Mouse (Mus musculus): ENCODE measurements around the gene Leng8. TPM values are rescaled to one million over a fixed set of nuclear protein-coding genes. Genes with fewer than 3 reads are reported as not detected.
"Not testable (repeated sequence)": the region's sequence is repeated elsewhere in the genome, so short reads cannot be mapped to it uniquely, and the experiment has no call there.

Leng8 gene
- polyA plus RNA-seq, 1 experiment from 2014 or later: 44.4 TPM

DNA sequence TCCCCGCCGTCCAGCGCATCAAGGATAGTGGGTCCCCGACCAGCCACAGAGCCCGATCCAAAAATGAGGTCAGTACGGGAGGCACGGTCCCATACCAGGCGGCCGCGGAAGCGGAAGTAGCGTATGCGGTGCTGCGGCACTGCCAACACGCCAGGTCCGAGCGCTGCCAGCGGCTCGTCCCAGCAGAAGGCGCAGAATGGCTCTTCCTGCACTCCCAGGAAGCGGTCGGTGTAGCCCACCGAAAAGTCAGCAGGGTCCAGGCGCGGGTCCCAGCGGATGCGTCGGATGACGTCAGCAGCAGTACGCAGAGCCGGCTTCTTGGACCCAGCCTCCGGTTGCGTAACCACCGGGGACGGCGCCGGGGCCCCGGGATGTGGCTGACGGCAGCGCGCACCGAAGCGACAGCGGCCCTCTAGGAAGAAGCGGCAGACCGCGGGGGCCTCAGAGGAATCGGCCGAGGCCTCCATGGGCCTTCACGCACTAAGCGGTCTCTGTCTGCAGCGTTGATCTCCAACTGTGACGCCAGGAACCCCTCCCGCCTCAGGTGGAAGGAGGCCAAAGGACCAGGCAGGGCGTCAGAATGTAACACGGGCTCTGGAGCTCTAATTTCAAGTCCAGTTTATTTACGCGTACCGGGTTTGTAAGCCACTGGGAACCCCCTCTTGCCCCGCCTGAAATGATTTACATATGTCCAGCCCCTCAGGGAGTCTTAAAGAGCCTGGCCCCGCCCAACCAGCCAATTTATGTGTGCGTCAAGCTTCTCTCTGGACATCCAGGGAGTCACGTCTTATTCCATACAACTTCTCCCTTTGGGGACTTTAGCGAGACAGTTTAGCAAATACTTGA, 12.6 kb downstream of the Leng8 start:
- H3K36me3 ChIP-seq (ENCODE audit: control insufficient read depth, insufficient read depth, low read length): peaks cover 18% of the 10 kb centered on the region
- H3K4me2 ChIP-seq: peak overlapping the region; percentile 92
- H3K27me3 ChIP-seq (ENCODE audit: control insufficient read depth, insufficient read depth, low read length): peaks cover 17% of the 10 kb centered on the region
- peaks cover 17% of the 10 kb centered on the region for H3K4me1 ChIP-seq (ENCODE audit: control insufficient read depth, insufficient read depth, low read length)
- H3K9me3 ChIP-seq (ENCODE audit: control insufficient read depth, low read length): no peaks in the 10 kb centered on the region
- peak overlapping the region; percentile 68 for H3K4me3 ChIP-seq (ENCODE audit: low read depth, low read length)
- peak overlapping the region; percentile 73 for H3K27ac ChIP-seq (ENCODE audit: low read depth, low read length)
- ATAC-seq (ENCODE audit: low FRiP score) (peak; percentile 79), DNase-seq (ENCODE audit: low spot score, missing footprints) (peak; percentile 97)
- WGBS: under 1% methylated on average over 64 of the region's 64 CpGs
- peak overlapping the region; percentile 77 for H3K9ac ChIP-seq (ENCODE audit: low read length)

- H3K4me1 ChIP-seq (ENCODE audit: control insufficient read depth, insufficient read depth, low read length): peaks cover 17% of the 10 kb centered on the region
- peak; percentile 59 for ATAC-seq (ENCODE audit: low FRiP score)
- H3K27ac ChIP-seq (ENCODE audit: low read depth, low read length): peak within 1 kb of the TSS; percentile 73
- 2% methylated on average over 14 of the region's 14 CpGs for WGBS
- H3K27me3 ChIP-seq (ENCODE audit: control insufficient read depth, insufficient read depth, low read length): peaks cover 17% of the 10 kb centered on the region
- peak within 1 kb of the TSS; percentile 68 for H3K4me3 ChIP-seq (ENCODE audit: low read depth, low read length)
- H3K9me3 ChIP-seq (ENCODE audit: control insufficient read depth, low read length): no peaks in the 10 kb centered on the region
- H3K4me2 ChIP-seq: peak within 1 kb of the TSS; percentile 92
- no peak for DNase-seq (ENCODE audit: low spot score, missing footprints)
- H3K36me3 ChIP-seq (ENCODE audit: control insufficient read depth, insufficient read depth, low read length): peaks cover 11% of the 10 kb centered on the region
- peak within 1 kb of the TSS; percentile 77 for H3K9ac ChIP-seq (ENCODE audit: low read length)
Observed at GRCm38 (mm10) chr7:4150059-4150541, 13.3 kb downstream of the Leng8 start, which contains the start of gene Leng9. Leng9 (minus strand) TSS chr7:4150374.

DNA sequence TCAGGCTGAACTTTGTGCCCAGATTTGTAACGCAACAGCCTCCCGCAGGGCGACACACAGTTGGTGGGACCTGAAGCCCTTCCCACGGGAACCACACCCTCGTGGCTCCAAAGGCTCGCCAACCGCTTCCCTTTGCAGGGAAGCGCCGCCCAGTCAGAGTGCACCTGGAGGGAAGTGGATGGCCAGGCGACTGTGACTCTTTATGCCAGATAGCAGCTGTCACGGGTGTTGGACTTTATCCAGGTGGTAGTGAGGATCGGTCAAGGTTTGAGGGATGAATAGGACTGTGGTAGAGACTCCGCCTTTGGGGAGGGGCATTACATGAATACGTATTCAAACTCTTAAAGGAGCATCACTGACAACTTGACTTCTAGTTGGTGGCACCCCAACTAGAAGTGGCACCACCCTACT, 14.0 kb downstream of the Leng8 start:
- no peaks in the 10 kb centered on the region for H3K9me3 ChIP-seq (ENCODE audit: control insufficient read depth, low read length)
- no peak overlapping the region for H3K9ac ChIP-seq (ENCODE audit: low read length)
- peak; percentile 85 for DNase-seq (ENCODE audit: low spot score, missing footprints)
- no peak for ATAC-seq (ENCODE audit: low FRiP score)
- H3K27ac ChIP-seq (ENCODE audit: low read depth, low read length): no peak overlapping the region
- H3K27me3 ChIP-seq (ENCODE audit: control insufficient read depth, insufficient read depth, low read length): peaks cover 17% of the 10 kb centered on the region
- H3K4me3 ChIP-seq (ENCODE audit: low read depth, low read length): no peak overlapping the region
- H3K36me3 ChIP-seq (ENCODE audit: control insufficient read depth, insufficient read depth, low read length): peaks cover 8% of the 10 kb centered on the region
- H3K4me1 ChIP-seq (ENCODE audit: control insufficient read depth, insufficient read depth, low read length): peaks cover 17% of the 10 kb centered on the region
- WGBS: 7% methylated on average over 14 of the region's 14 CpGs
- H3K4me2 ChIP-seq: peak overlapping the region; percentile 15

- WGBS: 15% methylated on average over 22 of the region's 22 CpGs
- Histone ChIP-seq H3K36me3 (ENCODE audit: control insufficient read depth, insufficient read depth, low read length) (peaks cover 8% of the 10 kb centered on the region), H3K4me3 (ENCODE audit: low read depth, low read length) (no peak overlapping the region), H3K9ac (ENCODE audit: low read length) (no peak overlapping the region), H3K27ac (ENCODE audit: low read depth, low read length) (no peak overlapping the region), H3K27me3 (ENCODE audit: control insufficient read depth, insufficient read depth, low read length) (peaks cover 17% of the 10 kb centered on the region), H3K4me1 (ENCODE audit: control insufficient read depth, insufficient read depth, low read length) (peaks cover 17% of the 10 kb centered on the region), H3K4me2 (peak overlapping the region; percentile 7; the same call in 1 of the 2 replicates), H3K9me3 (ENCODE audit: control insufficient read depth, low read length) (no peaks in the 10 kb centered on the region)
- peak; percentile 81 for DNase-seq (ENCODE audit: low spot score, missing footprints)
- no peak for ATAC-seq (ENCODE audit: low FRiP score)
Observed at GRCm38 (mm10) chr7:4151241-4151640, 14.4 kb downstream of the Leng8 start.

GRCm38 (mm10) chr7:4154356-4154755, 17.5 kb downstream of the Leng8 start:
- Histone ChIP-seq H3K4me1 (ENCODE audit: control insufficient read depth, insufficient read depth, low read length) (peaks cover 10% of the 10 kb centered on the region), H3K27ac (ENCODE audit: low read depth, low read length) (no peak overlapping the region), H3K27me3 (ENCODE audit: control insufficient read depth, insufficient read depth, low read length) (peaks cover 17% of the 10 kb centered on the region), H3K9me3 (ENCODE audit: control insufficient read depth, low read length) (no peaks in the 10 kb centered on the region), H3K4me2 (no peak overlapping the region), H3K9ac (ENCODE audit: low read length) (no peak overlapping the region), H3K4me3 (ENCODE audit: low read depth, low read length) (no peak overlapping the region), H3K36me3 (ENCODE audit: control insufficient read depth, insufficient read depth, low read length) (no peaks in the 10 kb centered on the region)
- WGBS: 80% methylated on average over 5 of the region's 5 CpGs
- DNase-seq (ENCODE audit: low spot score, missing footprints) (peak; percentile 23), ATAC-seq (ENCODE audit: low FRiP score) (no peak)

- H3K4me3 ChIP-seq (ENCODE audit: low read depth, low read length): no peak overlapping the region
- H3K9ac ChIP-seq (ENCODE audit: low read length): no peak overlapping the region
- H3K36me3 ChIP-seq (ENCODE audit: control insufficient read depth, insufficient read depth, low read length): no peaks in the 10 kb centered on the region
- no peak overlapping the region for H3K4me2 ChIP-seq
- peaks cover 7% of the 10 kb centered on the region for H3K4me1 ChIP-seq (ENCODE audit: control insufficient read depth, insufficient read depth, low read length)
- no peak overlapping the region for H3K27ac ChIP-seq (ENCODE audit: low read depth, low read length)
- ATAC-seq (ENCODE audit: low FRiP score) (no peak), DNase-seq (ENCODE audit: low spot score, missing footprints) (peak; percentile 75)
- H3K9me3 ChIP-seq (ENCODE audit: control insufficient read depth, low read length): no peaks in the 10 kb centered on the region
- WGBS: 31% methylated on average over 4 of the region's 4 CpGs
- H3K27me3 ChIP-seq (ENCODE audit: control insufficient read depth, insufficient read depth, low read length): peaks cover 17% of the 10 kb centered on the region
Observed at GRCm38 (mm10) chr7:4154976-4155375, 18.1 kb downstream of the Leng8 start.

DNA sequence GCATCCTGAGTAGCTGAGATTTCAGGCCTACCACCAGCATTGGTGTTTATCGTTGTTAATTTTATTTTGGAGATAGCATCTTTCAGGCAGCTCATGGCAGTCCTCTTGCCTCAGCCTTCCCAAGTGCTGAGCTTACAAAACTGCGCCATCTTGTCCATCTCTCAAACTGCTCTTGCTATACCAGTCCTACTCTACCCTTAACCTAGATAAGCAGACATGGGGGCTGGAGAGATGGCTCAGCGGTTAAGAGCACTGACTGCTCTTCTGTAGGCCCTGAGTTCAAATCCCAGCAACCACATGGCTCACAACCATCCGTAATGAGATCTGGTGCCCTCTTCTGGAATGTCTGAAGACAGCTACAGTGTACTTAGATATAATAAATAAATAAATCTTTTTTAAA, 24.8 kb downstream of the Leng8 start:
- H3K4me2 ChIP-seq; H3K27me3 ChIP-seq (ENCODE audit: control insufficient read depth, insufficient read depth, low read length); H3K4me3 ChIP-seq (ENCODE audit: low read depth, low read length); H3K36me3 ChIP-seq (ENCODE audit: control insufficient read depth, insufficient read depth, low read length); H3K9me3 ChIP-seq (ENCODE audit: control insufficient read depth, low read length); ATAC-seq (ENCODE audit: low FRiP score); H3K9ac ChIP-seq (ENCODE audit: low read length); H3K27ac ChIP-seq (ENCODE audit: low read depth, low read length): not testable (repeated sequence)
- peak; percentile 67 for DNase-seq (ENCODE audit: low spot score, missing footprints)
- WGBS: 95% methylated on average over 4 of the region's 4 CpGs
- peaks cover 11% of the 10 kb centered on the region for H3K4me1 ChIP-seq (ENCODE audit: control insufficient read depth, insufficient read depth, low read length)

DNA sequence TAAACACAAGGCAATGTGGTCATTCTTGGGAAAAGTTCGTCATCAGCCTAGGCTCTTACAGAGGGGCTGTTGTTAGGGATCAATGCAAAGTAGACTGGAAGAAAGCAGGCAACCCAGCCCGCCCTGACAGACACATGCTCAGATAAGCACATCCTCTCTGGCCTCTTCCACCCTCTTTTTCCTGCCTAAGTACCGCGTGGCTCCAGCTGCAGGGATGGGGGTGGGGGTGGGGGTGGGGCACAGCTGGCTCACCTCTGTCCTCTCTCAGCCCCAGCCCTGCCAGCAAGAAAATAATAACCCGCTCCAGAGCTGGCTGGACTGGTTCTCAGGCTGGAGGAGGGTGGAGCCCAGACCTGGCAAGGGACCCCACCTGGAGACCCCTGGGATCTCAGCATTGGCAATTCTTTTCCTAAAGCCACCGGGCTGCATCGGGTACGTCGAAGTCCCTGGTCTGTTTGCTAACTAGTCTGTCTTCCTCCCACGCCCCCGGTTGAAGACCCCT, 26.8 kb downstream of the Leng8 start:
- no peak overlapping the region for H3K27ac ChIP-seq (ENCODE audit: low read depth, low read length)
- H3K9ac ChIP-seq (ENCODE audit: low read length): no peak overlapping the region; the same call in 1 of the 2 replicates
- ATAC-seq (ENCODE audit: low FRiP score) (peak; percentile 60), DNase-seq (ENCODE audit: low spot score, missing footprints) (peak; percentile 85)
- H3K36me3 ChIP-seq (ENCODE audit: control insufficient read depth, insufficient read depth, low read length): no peaks in the 10 kb centered on the region
- no peaks in the 10 kb centered on the region for H3K27me3 ChIP-seq (ENCODE audit: control insufficient read depth, insufficient read depth, low read length)
- H3K9me3 ChIP-seq (ENCODE audit: control insufficient read depth, low read length): no peaks in the 10 kb centered on the region
- H3K4me1 ChIP-seq (ENCODE audit: control insufficient read depth, insufficient read depth, low read length): peaks cover 11% of the 10 kb centered on the region
- peak overlapping the region; percentile 27 for H3K4me3 ChIP-seq (ENCODE audit: low read depth, low read length)
- 3% methylated on average over 11 of the region's 11 CpGs for whole genome bisulfite sequencing
- peak overlapping the region; percentile 45 for H3K4me2 ChIP-seq

Measured in midbrain, embryonic 11.5 days (tissue).